Mouse (Mus musculus): ENCODE results near the gene Pacsin2.

- TF ChIP-seq CTCF (IDR thresholded peaks at IDR 0.05; ENCODE audit: low read depth, low read length) (no peak), POLR2A (IDR thresholded peaks at IDR 0.05; ENCODE audit: extremely low read depth, insufficient read depth, low read length) (no peak)
Observed at GRCm38 (mm10) chr15:83478096-83478495, 13.7 kb upstream of the Pacsin2 start.
